Mouse (Mus musculus) right cerebral cortex, postnatal 25 days (tissue): ENCODE measurements around the gene Stk11.

ENCODE experiments used
- DNase-seq: peaks from one replicate; pipeline ENCODE4 v3.0.0; 2022

Gene Stk11

DNA sequence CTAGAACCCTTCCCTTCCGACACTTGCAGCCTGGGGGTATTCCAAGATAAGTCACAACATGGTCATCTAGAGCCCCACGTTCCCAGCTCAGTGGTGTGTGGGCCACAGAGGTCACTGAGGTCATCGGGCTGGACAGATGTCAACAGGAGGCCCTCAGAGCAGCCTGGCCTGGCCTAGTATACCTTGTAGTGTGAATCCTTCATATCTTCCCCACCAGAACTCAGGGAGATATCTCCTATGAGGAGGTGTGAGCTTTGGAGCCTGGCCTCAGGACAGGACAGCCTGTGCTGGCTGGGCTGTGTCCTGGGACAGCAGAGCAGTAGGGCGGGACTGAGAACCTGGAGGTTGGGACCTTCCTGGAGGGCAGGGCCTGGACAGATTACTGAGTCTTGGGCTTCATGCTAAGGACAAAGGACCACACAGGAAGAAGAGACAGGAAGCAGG lies 31.0 kb downstream of the Stk11 start:
- no peak for DNase-seq

DNA sequence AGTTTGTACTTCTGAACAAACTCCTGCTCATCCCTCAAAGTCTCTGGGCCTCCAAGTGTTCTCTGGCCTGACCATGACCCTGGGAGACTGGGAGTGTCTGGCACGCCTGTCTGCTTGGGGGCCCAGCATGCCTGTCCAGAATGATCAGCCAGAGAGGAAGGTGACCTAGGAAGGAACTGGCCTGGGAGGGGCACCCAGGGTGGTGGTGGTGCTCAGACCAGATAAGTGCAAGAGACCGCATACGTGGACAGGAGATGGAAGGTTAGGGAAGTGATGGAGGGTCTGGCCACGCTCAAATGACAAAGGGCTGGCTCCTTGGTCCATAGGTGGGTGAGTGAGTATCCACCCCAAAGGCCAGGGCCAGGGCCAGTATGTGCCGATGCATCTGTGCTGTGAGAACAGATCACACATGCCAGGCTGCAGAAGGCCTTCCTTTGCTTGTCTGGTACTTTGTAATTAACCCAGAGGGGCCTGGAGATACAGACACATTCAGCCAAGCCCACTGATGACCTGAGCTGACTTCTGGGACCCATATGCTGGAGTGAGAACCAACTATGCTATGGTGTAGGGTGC lies 31.6 kb downstream of the Stk11 start:
- DNase-seq: no peak

- DNase-seq: no peak
Observed at GRCm38 (mm10) chr10:80147719-80148601, 32.4 kb downstream of the Stk11 start, which contains the start of gene Midn. Gene Midn, plus strand, starts transcription at chr10:80148272.

- peak; percentile 94 for DNase-seq
Observed at GRCm38 (mm10) chr10:80148610-80149290, 33.1 kb downstream of the Stk11 start.

DNA sequence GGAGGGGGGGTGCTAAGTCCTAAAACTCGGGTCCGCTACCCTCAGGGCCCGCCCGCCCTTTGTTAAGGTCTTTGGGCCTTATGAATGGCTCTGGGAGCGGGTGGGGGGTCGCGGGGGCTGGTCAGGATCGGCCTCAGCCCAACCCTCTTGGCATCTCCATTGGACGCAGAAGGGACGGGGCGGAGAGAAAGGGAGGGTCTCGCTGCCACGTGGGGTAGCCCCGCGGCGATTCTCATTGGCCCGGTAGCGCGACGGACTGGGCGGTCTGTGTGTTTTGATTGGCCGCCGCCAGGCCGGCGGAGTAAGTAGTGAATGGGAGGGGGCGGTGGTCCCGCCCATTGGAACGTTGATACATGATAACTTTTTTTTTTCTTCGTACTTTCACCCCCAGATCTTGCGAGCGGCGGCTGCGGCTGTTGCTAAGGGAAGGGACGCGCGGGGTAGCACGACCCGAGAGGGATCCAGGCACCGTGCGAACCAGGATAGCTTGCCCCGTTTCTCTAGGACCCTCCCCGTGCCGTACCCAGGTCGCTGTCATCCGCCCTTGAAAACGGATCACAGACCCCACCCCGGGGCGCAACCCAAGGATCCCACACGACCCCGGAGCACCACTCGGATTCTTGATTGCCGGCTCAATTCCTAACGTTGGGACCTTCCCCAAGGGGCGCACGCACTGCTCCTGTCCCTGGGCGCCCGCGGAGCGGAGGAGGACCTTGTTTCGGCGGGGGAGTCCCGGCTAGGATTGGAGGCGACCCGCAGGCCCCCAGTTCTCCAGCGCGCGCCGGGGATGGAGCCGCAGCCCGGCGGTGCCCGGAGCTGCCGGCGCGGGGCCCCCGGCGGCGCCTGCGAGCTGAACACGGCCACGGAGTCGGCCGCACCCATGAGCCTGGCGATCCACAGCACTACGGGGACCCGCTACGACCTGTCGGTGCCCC lies 34.0 kb downstream of the Stk11 start:
- peak; percentile 99 for DNase-seq

- no peak for DNase-seq
Observed at GRCm38 (mm10) chr10:80150226-80151210, 34.9 kb downstream of the Stk11 start.

GRCm38 (mm10) chr10:80151211-80152034 lies 35.8 kb downstream of the Stk11 start:
- DNase-seq: no peak

DNA sequence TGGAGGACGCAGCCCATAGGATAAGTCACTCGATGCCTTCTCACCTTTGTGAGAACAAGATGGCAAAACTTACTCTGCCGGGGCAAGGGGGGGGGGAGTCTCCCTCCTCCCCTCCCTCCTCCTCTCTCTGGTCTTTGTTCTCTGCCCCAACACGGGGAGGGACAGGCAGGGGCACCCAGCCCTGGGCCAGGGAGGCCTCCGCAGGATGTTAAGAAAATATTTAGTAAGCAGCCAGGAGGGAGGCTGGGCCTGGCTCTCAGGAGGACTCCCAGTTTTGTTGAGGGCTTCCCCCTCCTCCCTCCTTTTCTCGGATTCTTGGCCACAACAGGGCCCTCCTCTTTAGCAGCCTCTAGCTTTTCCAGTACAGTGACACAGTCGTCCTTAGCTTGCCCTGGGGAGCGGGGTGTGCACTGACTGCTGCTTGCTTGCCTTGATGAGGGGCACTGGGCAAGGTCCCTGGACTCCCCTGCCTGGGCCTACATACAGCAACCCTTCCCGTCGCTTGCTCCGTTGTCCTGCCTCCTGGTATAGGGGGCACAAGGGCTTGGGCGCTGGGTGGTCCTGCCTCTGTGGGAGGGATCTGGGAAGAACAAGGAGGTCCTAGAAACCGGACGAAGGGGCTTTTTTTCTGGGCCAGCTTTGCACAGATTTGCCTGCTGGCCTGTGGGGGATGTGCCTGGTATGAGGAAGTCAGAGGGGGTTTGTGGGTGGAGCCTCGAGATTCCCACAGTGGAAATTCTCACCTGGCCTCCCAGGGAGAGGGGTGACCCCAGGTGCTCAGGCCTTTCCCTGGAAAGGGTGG lies 36.7 kb downstream of the Stk11 start:
- DNase-seq: no peak

GRCm38 (mm10) chr10:80152873-80153260 lies 37.3 kb downstream of the Stk11 start:
- DNase-seq: no peak

DNA sequence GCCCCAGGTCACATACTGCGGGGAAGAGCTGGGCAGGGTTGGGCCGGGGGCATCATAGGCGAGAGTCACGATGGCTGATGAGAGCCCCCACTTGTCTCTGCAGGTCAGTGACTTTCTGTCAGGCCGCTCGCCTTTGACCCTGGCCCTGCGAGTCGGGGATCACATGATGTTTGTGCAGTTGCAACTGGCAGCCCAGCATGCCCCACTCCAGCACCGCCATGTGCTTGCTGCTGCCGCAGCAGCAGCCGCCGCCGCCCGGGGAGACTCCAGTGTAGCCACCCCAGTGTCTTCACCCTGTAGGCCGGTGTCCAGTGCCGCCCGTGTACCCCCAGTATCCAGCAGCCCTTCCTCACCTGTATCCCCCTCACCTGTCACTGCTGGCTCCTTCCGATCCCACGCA lies 38.1 kb downstream of the Stk11 start:
- DNase-seq: no peak

DNA sequence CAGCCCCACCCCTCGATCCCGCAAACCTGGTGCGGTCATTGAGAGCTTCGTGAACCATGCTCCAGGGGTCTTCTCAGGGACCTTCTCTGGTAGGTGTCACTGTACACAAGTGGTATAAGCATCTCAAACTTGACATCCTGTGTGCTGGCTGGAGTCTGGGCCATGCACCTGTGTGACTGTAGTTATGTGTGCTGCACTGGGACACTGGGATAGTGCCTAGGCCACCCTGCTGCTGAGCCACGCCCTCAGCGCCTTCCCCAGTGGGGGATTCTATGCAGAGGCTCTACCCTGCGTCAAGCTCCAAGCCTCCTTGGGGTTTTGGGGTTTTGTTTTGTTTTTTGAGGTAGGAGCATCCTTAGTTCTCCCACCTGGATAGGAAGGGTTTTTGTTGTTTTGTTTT lies 38.8 kb downstream of the Stk11 start:
- DNase-seq: no peak

DNA sequence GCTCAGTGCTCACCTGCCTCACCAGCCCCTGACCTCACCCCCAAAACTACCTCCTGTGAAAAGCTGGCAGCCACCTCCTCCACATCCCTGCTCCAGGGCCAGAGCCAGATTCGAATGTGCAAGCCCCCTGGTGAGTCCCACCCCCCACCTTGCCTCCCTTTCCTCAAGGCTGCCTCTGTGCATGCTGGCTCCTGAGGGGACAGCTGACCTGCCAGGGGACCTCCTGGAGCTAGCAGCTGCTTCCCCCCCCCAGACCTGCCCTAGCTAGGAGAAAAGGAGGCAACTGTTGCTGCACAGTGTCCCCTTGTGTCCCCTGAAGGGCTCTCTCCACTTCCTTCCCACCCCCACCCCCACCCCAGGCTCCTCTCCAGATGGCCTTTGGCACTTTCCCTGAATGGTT lies 39.7 kb downstream of the Stk11 start:
- no peak for DNase-seq

- DNase-seq: no peak
Observed at GRCm38 (mm10) chr10:80156002-80156751, 40.6 kb downstream of the Stk11 start.

DNA sequence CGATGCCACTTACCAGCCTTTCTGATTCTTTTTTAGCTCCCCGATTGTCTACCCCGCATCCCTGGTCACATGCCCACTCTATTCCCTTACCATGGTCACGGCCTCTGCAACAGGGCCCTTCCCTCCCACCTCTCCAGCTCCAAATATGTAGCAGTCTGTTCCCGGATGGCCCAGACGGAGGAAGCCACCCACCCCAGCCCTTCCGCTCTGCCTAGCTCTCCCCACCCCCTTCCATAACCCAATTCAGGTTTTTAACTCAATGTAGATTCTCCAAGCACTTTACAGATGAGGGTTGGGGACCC lies 41.1 kb downstream of the Stk11 start:
- no peak for DNase-seq

DNA sequence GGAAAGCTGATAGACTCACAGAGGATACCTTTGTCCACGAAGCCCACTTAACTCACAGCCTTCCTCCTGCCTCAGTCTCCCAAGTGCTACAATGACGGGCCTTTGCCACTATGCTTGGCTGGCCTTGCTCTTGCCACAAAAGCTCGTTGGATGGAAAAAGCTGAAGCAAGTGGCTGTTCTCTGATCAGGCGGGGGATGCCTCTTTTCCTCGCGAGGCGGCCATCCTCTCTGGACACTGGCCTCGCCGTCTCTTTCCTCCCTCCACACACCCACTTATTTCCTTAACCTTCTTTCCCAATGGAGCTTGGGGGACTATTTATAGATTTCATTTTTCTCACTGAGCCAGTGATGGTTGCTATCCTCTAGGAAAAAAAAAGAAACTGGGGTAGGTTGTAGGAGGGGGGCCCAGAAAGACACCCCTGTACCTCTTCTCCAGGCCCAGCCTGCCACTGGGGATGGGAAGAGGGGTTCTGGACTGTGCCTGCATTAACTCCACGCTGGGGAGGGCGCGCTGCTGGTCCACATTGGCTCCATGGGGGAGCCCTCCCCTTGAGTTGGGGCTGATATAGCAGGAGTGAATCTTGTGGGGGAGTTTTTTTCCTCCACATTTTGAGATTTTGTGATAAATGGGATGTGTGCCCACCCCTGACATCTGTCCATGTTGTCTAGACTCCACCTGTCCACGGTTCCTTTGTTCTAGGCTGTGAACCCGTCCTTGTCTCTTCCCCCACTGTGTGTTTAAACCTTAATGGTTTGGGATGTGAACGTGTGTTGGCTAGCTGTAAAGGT lies 41.7 kb downstream of the Stk11 start:
- no peak for DNase-seq

DNA sequence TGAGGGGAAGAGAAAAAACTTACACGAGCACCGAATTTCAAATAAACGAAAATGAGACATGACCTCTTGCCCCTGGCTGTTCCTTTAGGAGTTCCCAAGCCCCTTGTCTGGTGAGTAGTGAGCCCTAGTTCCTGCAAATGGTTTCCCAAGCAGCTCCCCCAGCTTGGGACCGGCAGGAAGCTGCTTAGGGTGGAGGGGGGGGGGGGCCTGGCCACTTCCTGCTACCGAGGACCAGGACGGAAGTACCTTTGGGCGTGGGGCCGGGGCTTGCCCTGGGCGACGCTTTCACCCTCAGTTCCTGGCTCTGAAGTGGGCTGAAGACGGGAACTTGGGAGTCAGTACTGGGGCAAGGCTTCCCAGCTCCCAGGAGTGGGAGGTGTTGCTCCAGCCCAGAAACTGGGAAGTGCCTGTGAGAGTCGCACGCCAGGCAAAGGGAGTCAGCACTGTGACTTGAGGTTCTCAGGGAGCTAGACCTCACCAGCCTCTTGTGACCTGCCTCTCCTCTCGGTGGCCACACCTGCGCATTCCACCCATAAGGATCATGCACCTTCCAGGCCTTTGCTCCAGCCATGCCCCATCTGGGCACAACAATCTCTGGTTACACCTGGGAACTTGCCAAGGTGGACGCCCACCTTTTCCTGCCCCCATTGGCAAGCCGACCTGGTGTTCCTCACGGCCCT lies 42.8 kb downstream of the Stk11 start:
- no peak for DNase-seq

- no peak for DNase-seq
Observed at GRCm38 (mm10) chr10:80159021-80159560, 43.5 kb downstream of the Stk11 start.
